Mouse (Mus musculus): ENCODE measurements around the gene Atf3. TPM values are rescaled to one million over a fixed set of nuclear protein-coding genes. Genes with fewer than 3 reads are reported as not detected.
A peak's percentile ranks its signal among the peaks of the same experiment; 100 is the strongest.
"Not testable (repeated sequence)": the region's sequence is repeated elsewhere in the genome, so short reads cannot be mapped to it uniquely, and the experiment has no call there.

Gene Atf3
- total RNA-seq, 2 experiments from 2014 or later = 14.7 to 163 TPM

DNA sequence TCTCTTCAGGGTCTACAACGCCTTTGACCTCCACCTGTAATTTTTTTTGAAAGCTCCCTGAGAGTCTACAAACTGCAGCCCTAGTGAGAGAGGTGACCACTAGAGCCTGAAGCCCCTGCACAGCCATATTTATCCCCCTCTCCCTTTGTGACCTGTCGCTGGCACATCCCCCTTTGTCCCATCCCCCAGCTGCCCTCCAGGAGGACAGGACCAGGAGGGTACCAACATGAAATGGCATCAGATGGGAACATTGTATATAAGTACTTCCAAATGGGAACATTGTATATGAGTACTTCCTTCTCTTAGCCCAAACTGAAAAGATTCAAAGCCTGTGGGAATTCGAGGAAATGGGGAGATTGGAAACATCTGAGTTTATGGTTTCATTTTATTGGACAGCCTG lies 53.1 kb downstream of the Atf3 start, which contains the start of gene Fam71a:
TSS of gene Fam71a (minus strand) at position 101 of the 400 bp plus-strand sequence.
- no peak for DNase-seq (ENCODE audit: low spot score)

GRCm38 (mm10) chr1:191154314-191154713 lies 63.5 kb downstream of the Atf3 start:
- DNase-seq (ENCODE audit: low spot score) = no peak

GRCm38 (mm10) chr1:191153052-191153451 lies 64.8 kb downstream of the Atf3 start:
- peak; percentile 50 for DNase-seq (ENCODE audit: low spot score)

- DNase-seq (ENCODE audit: low spot score) = no peak
Observed at GRCm38 (mm10) chr1:191150924-191151605, 66.8 kb downstream of the Atf3 start.

DNA sequence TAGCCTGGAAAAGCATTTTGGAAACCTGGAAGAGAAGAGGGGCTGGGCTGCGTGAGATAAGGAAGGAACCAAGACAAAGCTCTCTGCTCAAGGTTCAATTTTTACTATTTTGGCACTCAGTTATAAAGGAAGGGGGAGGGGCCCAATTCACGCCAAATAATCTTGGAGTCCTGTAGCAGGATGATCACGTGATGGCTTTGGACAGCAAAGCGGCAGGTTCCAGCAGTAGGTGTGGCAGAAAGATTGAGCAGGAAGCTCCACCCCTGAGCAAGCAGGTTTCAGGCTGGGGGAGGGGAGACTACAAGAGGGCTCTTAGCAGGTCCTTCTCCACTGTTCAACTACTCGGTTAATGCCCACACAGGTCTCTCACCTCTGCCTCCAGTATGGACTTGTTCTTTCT lies 68.3 kb downstream of the Atf3 start:
- not testable (repeated sequence) for DNase-seq (ENCODE audit: low spot score)

- DNase-seq (ENCODE audit: low spot score) = no peak
Observed at GRCm38 (mm10) chr1:191140983-191141382, 76.9 kb downstream of the Atf3 start.

- no peak for DNase-seq (ENCODE audit: low spot score)
Observed at GRCm38 (mm10) chr1:191138874-191139495, 78.9 kb downstream of the Atf3 start.

- DNase-seq (ENCODE audit: low spot score) = no peak
Observed at GRCm38 (mm10) chr1:191138436-191138835, 79.4 kb downstream of the Atf3 start.

GRCm38 (mm10) chr1:191135406-191135805 lies 82.4 kb downstream of the Atf3 start:
- no peak for DNase-seq (ENCODE audit: low spot score)

GRCm38 (mm10) chr1:191132934-191133333 lies 84.9 kb downstream of the Atf3 start:
- no peak for DNase-seq (ENCODE audit: low spot score)

- no peak for DNase-seq (ENCODE audit: low spot score)
Observed at GRCm38 (mm10) chr1:191132240-191132639, 85.6 kb downstream of the Atf3 start.

DNA sequence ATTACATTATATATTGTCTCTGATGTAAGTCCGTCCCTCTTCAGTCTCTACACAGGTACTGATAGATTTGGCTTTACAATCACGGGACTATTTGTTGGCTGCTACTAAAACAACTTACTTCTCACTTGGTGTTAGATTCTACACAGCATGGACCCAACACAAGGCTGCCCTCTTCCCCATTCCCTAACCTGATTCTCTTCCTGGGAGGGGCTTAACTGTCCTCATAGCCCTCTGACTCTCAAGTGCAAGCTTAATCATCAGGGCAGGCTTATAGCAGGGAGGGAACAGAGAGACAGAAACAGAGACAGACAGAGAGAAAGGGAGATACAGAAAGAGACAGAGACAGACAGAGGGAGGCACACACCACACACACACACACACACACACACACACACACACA lies 86.1 kb downstream of the Atf3 start:
- no peak for DNase-seq (ENCODE audit: low spot score)

DNA sequence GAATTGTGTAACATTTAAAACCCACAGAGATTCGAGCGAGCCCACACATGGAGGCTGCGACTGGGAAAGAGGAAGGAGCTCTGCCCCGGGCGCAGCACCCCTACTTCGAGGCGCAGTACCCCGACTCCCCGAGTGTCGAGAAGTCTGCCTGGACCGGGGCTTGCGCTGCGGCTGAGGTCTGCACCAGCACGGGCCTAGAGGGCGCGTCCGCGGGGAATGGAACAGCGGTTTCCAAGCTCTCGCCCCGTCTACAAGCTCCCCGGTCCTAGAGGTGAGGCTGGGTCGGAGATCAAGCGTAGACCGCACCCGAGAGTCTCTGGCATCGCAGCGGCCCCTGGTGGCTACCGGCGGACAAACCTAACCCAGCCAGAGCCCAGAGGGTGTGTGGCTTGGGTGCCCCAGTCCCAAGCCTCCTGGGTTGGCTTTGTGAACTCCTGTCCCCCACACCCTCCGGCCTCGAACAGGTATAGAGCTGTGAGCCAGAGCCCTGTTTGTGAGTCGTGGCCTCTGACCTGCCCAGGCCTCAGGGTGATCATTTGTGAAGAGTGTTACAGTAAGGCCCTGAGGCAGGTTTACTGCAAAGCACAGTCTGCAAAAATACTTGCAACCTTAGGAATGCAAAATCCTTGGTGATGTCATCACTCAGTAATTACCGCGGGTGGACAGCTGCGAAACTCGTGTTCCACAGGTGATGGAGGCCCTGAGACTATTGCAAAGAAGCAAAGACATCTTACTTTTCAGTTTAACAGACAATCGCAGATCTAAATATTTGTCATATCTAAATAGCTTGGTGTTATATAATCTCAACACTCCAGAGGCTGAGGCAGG lies 91.8 kb downstream of the Atf3 start:
- peak; percentile 54 for DNase-seq (ENCODE audit: low spot score)

- DNase-seq (ENCODE audit: low spot score) = no peak
Observed at GRCm38 (mm10) chr1:191124288-191124687, 93.6 kb downstream of the Atf3 start.

DNA sequence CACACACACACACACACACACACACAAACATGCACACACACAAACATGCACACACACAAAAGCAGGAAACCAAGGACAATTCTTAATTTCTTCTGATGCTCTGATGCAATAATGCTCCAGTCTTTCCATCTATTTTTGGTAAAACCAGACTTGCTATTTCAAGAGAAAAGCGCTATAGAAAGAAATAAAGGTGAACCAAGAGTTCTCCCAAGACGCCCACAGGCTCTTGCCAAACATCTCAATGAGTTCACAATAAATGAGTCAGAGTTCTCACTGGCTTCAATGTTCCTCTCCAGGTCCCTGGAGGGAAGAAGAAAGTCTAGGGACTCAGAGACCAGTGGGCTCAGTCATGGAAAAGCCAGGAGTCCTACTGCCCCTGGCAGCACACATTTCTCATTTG lies 94.1 kb downstream of the Atf3 start:
- no peak for DNase-seq (ENCODE audit: low spot score)

DNA sequence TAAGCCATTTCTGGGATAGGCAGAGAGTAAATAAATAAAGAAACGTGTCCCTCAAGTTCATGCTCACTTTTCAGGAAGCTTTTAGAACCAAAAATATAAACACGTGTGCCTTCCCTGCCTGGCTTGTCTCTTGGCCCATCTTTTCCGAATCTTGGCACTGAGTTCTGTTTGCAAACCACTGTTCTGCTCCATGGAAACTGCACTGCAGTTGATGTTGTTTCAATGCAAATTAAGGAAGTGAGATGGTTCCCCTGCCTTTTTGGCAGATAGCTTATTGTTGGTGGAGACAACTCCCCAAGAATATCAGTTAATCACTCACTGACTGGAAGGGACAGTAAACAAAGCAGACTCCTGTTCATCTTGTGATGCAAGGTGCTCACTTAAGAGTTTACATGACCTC lies 95.1 kb downstream of the Atf3 start:
- DNase-seq (ENCODE audit: low spot score) = peak; percentile 39

Other genes starting within 250 kb of the Atf3 start
- under 1 TPM; 0.25 to 0.71 TPM for gene Vash2, start 238.7 kb downstream of the Atf3 start, total RNA-seq (2021)
- 10 to 100 TPM; 11.5 to 13.8 TPM for gene Flvcr1, start 191.9 kb downstream of the Atf3 start, total RNA-seq (2021)
- gene Spata45, start 181.4 kb downstream of the Atf3 start, total RNA-seq (2021) = not detected
- gene Tatdn3, start 155.1 kb downstream of the Atf3 start, total RNA-seq (2021) = 10 to 100 TPM; 12.3 to 13.5 TPM
- under 1 TPM; 0.17 to 0.18 TPM for gene Nsl1, start 155.0 kb downstream of the Atf3 start, total RNA-seq (2021)
- not detected for gene Batf3, start 120.2 kb downstream of the Atf3 start, total RNA-seq (2021)
- gene Fam71a, start 53.2 kb downstream of the Atf3 start, total RNA-seq (2021) = not detected
- gene Nenf, start 100.2 kb upstream of the Atf3 start, total RNA-seq (2021) = 10 to 100 TPM; 67.8 to 76.9 TPM
- 1 to 10 TPM; 1.1 to 1.5 TPM for gene Tmem206, start 107.9 kb upstream of the Atf3 start, total RNA-seq (2021)
- 10 to 100 TPM; 66.2 to 76.8 TPM for gene Ppp2r5a, start 185.2 kb upstream of the Atf3 start, total RNA-seq (2021)